Mouse (Mus musculus) megakaryocyte, embryonic 14.5 days (primary cell): ENCODE measurements at regions not wholly inside any gene's neighbourhood (a gene's known extent, or its start where the extent isn't known, plus 50 kb on each side); places are given as distances from the start of the nearest gene placed in this dataset.

Source experiments
- FLI1 ChIP-seq: IDR thresholded peaks from 2 replicates; pipeline ENCODE4 v1.6.1; 2012; ENCODE audit warnings: low read length, inconsistent platforms, mixed read lengths
- GATA1 ChIP-seq: IDR thresholded peaks from 3 replicates; pipeline ENCODE4 v1.6.1; 2012; ENCODE audit warnings: mixed read lengths, low read length, inconsistent platforms, borderline replicate concordance

DNA sequence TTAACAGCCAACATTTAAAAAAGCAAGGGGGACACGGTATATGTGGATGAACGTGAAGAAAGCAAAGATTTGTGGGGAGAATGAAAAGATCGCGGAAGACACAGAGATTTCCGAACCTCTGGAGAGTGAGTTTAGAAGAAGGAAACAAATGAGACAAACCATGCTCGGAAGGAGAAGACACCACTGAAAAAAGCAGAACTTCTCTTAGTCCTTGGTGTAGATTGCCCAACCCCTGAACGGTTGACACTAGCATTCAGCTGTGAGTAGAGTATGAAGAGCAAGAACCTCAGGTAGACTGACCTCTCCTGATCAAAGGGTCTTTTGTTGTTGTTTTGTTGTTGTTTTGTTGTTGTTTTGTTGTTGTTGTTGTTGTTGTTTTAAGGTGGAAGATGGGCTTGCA is 75.8 kb upstream of the Hsd17b12 start:
- TF ChIP-seq GATA1, result no peak
- no peak for TF ChIP-seq FLI1
